Comparison of ENCODE assay signal across 23 mouse cellular contexts in the genomic region with DNA sequence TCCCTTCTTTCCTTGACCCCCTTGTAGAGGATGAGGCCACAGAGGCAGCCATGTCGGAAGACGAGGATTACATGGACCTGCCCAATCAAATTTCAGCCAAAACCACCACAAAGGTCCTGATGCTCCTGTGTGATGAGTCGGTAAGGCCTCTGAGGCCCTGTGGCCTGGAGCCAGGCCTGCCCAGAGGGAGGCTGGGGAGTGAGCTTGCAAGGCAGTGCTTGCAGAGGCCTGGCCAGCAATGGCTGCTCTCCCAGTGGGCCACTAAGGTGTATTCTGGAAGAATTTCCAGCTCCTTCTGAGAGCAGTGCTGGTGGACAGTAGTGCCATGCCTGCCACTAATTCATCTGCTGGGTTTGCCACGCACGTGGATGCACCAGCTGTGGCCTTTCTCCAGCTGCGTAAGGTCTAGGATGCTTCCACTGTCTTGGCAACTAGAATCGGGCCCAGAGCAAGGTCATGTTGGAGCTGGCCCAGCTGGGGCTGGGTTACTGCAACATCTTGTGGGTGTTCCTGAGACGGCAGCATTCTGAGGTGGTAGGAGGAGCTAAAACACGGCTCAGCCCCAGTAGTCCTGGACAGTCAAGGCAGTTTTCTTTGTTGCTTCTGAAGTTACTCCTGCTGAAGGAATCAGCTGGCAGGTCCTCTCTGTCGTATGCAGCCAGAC.
DNase-seq lines count a peak whose midpoint lies in the region; ATAC-seq lines count a peak whose summit lies in the region.
"Had no signal": no experiment of that assay in that cellular context is flagged by ENCODE, and none has a peak within 500 bp of the region (broad histone marks: within the 10 kb centered on the region; RNA-seq: fewer than 3 reads in every experiment).

No protein-coding gene starts in this region.

- H3K4me1 ChIP-seq in embryonic facial prominence, embryonic 15.5 days: 0 out of 2 replicates have a peak, but pooled peaks cover 3% of the 10 kb centered on the region
- no peaks in the 10 kb centered on the region for H3K4me1 ChIP-seq in embryonic facial prominence, embryonic 10.5 days
- no peaks in the 10 kb centered on the region for H3K4me1 ChIP-seq in forebrain, embryonic 10.5 days
- H3K4me1 ChIP-seq: embryonic facial prominence, embryonic 13.5 days; limb, embryonic 12.5 days had no signal

- no peak overlapping the region for H3K9ac ChIP-seq in embryonic facial prominence, embryonic 15.5 days
- H3K9ac ChIP-seq: embryonic facial prominence, embryonic 13.5 days; heart, embryonic 12.5 days; limb, embryonic 12.5 days; liver, embryonic 14.5 days had no signal

- no peak overlapping the region for H3K4me2 ChIP-seq in embryonic facial prominence, embryonic 15.5 days (replicated peaks)
- H3K4me2 ChIP-seq: embryonic facial prominence, embryonic 13.5 days; heart, embryonic 12.5 days; limb, embryonic 12.5 days had no signal

- no peaks in the 10 kb centered on the region for H3K9me3 ChIP-seq in embryonic facial prominence, embryonic 15.5 days (replicated peaks)
- no peaks in the 10 kb centered on the region for H3K9me3 ChIP-seq in embryonic facial prominence, embryonic 10.5 days
- H3K9me3 ChIP-seq in forebrain, embryonic 10.5 days: no peaks in the 10 kb centered on the region
- H3K9me3 ChIP-seq: embryonic facial prominence, embryonic 13.5 days; heart, embryonic 12.5 days; limb, embryonic 12.5 days had no signal

- no peak for DNase-seq in embryonic facial prominence, embryonic 10.5 days (ENCODE audit: low spot score)
- DNase-seq in 3T3-L1 (ENCODE audit: low read depth, low spot score): peak; percentile 44
- peak; percentile 62 for DNase-seq in adrenal gland, postnatal 10 days
- peak; percentile 27 for DNase-seq in lung, postnatal 14 days
- no peak for DNase-seq in forebrain, embryonic 10.5 days (ENCODE audit: extremely low spot score, low spot score)
- DNase-seq in thymus, postnatal 10 days (ENCODE audit: low spot score in 2 of 2): no peak
- DNase-seq in left cerebral cortex, adult 18-20 months (ENCODE audit: low spot score in 2 of 2): no peak
- DNase-seq: cerebellum, adult 9-10 months; kidney, postnatal 10 days; right cerebral cortex, postnatal 25 days; thymus, postnatal 4 days had no signal

- ATAC-seq in embryonic facial prominence, embryonic 15.5 days (ENCODE audit: insufficient number of reproducible peaks, low FRiP score, low TSS enrichment, low read depth): peak; percentile 32; the same call in 1 of the 2 replicates
- ATAC-seq: hindbrain, embryonic 16.5 days; intestine, postnatal 0 days; midbrain, embryonic 16.5 days; Patski had no signal

- 72% methylated on average over 10 of the region's 10 CpGs for WGBS in embryonic facial prominence, embryonic 15.5 days
- WGBS in embryonic facial prominence, embryonic 10.5 days: 89% methylated on average over 10 of the region's 10 CpGs
- 88% methylated on average over 10 of the region's 10 CpGs for WGBS in forebrain, embryonic 10.5 days

- H3K27me3 ChIP-seq in embryonic facial prominence, embryonic 15.5 days: no peaks in the 10 kb centered on the region
- no peaks in the 10 kb centered on the region for H3K27me3 ChIP-seq in embryonic facial prominence, embryonic 10.5 days (replicated peaks; ENCODE audit: low read depth, poor library complexity, severe bottlenecking)
- H3K27me3 ChIP-seq in forebrain, embryonic 10.5 days (ENCODE audit: poor library complexity, severe bottlenecking): no peaks in the 10 kb centered on the region
- H3K27me3 ChIP-seq: embryonic facial prominence, embryonic 13.5 days; limb, embryonic 12.5 days; Patski had no signal

- H3K4me3 ChIP-seq in embryonic facial prominence, embryonic 15.5 days (replicated peaks): no peak overlapping the region
- no peak overlapping the region for H3K4me3 ChIP-seq in embryonic facial prominence, embryonic 10.5 days
- H3K4me3 ChIP-seq in forebrain, embryonic 10.5 days: no peak overlapping the region
- H3K4me3 ChIP-seq: embryonic facial prominence, embryonic 13.5 days; heart, embryonic 12.5 days; layer of hippocampus, adult 2 months; left cerebral cortex, adult 2 months; limb, embryonic 12.5 days had no signal

- no peaks in the 10 kb centered on the region for H3K36me3 ChIP-seq in embryonic facial prominence, embryonic 15.5 days
- H3K36me3 ChIP-seq in embryonic facial prominence, embryonic 10.5 days (replicated peaks): no peaks in the 10 kb centered on the region
- H3K36me3 ChIP-seq in forebrain, embryonic 10.5 days (replicated peaks): no peaks in the 10 kb centered on the region
- H3K36me3 ChIP-seq: embryonic facial prominence, embryonic 13.5 days; heart, embryonic 12.5 days; limb, embryonic 12.5 days had no signal

- no peak overlapping the region for H3K27ac ChIP-seq in embryonic facial prominence, embryonic 15.5 days (replicated peaks)
- H3K27ac ChIP-seq in embryonic facial prominence, embryonic 10.5 days (replicated peaks): no peak overlapping the region
- no peak overlapping the region for H3K27ac ChIP-seq in forebrain, embryonic 10.5 days
- H3K27ac ChIP-seq: embryonic facial prominence, embryonic 13.5 days; layer of hippocampus, adult 2 months; left cerebral cortex, adult 2 months; limb, embryonic 12.5 days; liver, embryonic 14.5 days; stomach, postnatal 0 days had no signal

Comparison
In these comparisons a context has a peak if more than half of its experiments do, and no peak if none do; other contexts are left out.
1. DNase-seq: peak in 3T3-L1 (single experiment), adrenal gland, postnatal 10 days (single experiment) and lung, postnatal 14 days (single experiment); none in embryonic facial prominence, embryonic 10.5 days (single experiment), forebrain, embryonic 10.5 days (single experiment), thymus, postnatal 10 days (0 of 2) and left cerebral cortex, adult 18-20 months (0 of 2).